In genomic region chr16:96191531-96192506, GRCm38 (mm10) we compare ENCODE assay signal across 7 mouse cellular contexts. TPM values are rescaled to one million over a fixed set of nuclear protein-coding genes. Genes with fewer than 3 reads are reported as not detected.
DNase-seq lines count a peak whose midpoint lies in the region; ATAC-seq lines count a peak whose summit lies in the region.

Gene Lca5l, minus strand, starts transcription at chr16:96192271.

- no peaks in the 10 kb centered on the region for H3K9me3 ChIP-seq in intestine, embryonic 15.5 days
- no peaks in the 10 kb centered on the region for H3K9me3 ChIP-seq in midbrain, embryonic 10.5 days (replicated peaks)

- under 1% methylated on average over 77 of the region's 77 CpGs for WGBS in intestine, embryonic 15.5 days
- WGBS in midbrain, embryonic 10.5 days = 1% methylated on average over 77 of the region's 77 CpGs

- no peaks in the 10 kb centered on the region for H3K4me1 ChIP-seq in intestine, embryonic 15.5 days (replicated peaks)
- H3K4me1 ChIP-seq in midbrain, embryonic 10.5 days = peaks cover 14% of the 10 kb centered on the region

- peak; percentile 100 for DNase-seq in adrenal gland, adult 2 months
- DNase-seq in embryo, embryonic 11.5 days (ENCODE audit: low read depth, low spot score) = peak; percentile 99
- peak; percentile 99 to 100 for DNase-seq in gastrocnemius, postnatal 36 days
- peak; percentile 99 for DNase-seq in left cerebral cortex, postnatal 25 days (ENCODE audit: low spot score in 2 of 2)
- DNase-seq in midbrain, embryonic 10.5 days (ENCODE audit: low spot score) = peak; percentile 100
- DNase-seq in right cerebral cortex, postnatal 4 days = peak; percentile 100

- H3K27ac ChIP-seq in intestine, embryonic 15.5 days = peak within 1 kb of the TSS; percentile 68
- H3K27ac ChIP-seq in midbrain, embryonic 10.5 days (replicated peaks) = peak within 1 kb of the TSS; percentile 89

- H3K36me3 ChIP-seq in intestine, embryonic 15.5 days = no peaks in the 10 kb centered on the region
- H3K36me3 ChIP-seq in midbrain, embryonic 10.5 days = no peaks in the 10 kb centered on the region

- peak within 1 kb of the TSS; percentile 92 for H3K4me2 ChIP-seq in intestine, embryonic 15.5 days (replicated peaks)

- peak within 1 kb of the TSS; percentile 71 for H3K9ac ChIP-seq in intestine, embryonic 15.5 days

- peak; percentile 99 for ATAC-seq in intestine, embryonic 15.5 days

- peak within 1 kb of the TSS; percentile 83 for H3K4me3 ChIP-seq in intestine, embryonic 15.5 days (replicated peaks)
- peak within 1 kb of the TSS; percentile 95 for H3K4me3 ChIP-seq in midbrain, embryonic 10.5 days

- intact Hi-C loops in gastrocnemius, postnatal 36 days (cut with DNase I) = no loop called here
- intact Hi-C loops in left cerebral cortex, postnatal 25 days (cut with DNase I) = loop anchor here (5.0 kb wide), 1 partner anchor 35 kb away; no protein-coding TSS in a partner anchor

- no peaks in the 10 kb centered on the region for H3K27me3 ChIP-seq in intestine, embryonic 15.5 days (replicated peaks)
- peaks cover 16% of the 10 kb centered on the region for H3K27me3 ChIP-seq in midbrain, embryonic 10.5 days (ENCODE audit: low read depth, poor library complexity, severe bottlenecking)

RNA-seq across cellular contexts. Expression of gene Lca5l, which starts in this region (rescaled TPM):
- total RNA-seq in adrenal gland, adult 2 months (2021) = 1 to 10 TPM; 1.2 to 3.0 TPM
- polyA plus RNA-seq in adrenal gland, adult 2 months (2012; rRNA removed) = 0.86 and 1.0 TPM in 2 replicates
- under 1 TPM; 0.48 to 0.62 TPM for total RNA-seq in gastrocnemius, postnatal 36 days (2021)
- polyA plus RNA-seq in intestine, embryonic 15.5 days (2015; fragmentation: Nextera tagmentation; extraction: Ambion mirVana) = 0.68 and 0.82 TPM in 2 replicates
- 1 to 10 TPM; 1.5 to 2.2 TPM for total RNA-seq in left cerebral cortex, postnatal 25 days (2021)
- 1.0 TPM in 2 replicates for polyA plus RNA-seq in midbrain, embryonic 10.5 days (2016; fragmentation: Nextera tagmentation; extraction: Ambion mirVana)

Comparison
In these comparisons a context has a peak if more than half of its experiments do, and no peak if none do; other contexts are left out.
1. Peak in every context shown above with its lines: DNase-seq, ATAC-seq, H3K4me3 ChIP-seq and H3K27ac ChIP-seq.
2. Peak in DNase-seq in gastrocnemius, postnatal 36 days; RNA of the gene not detected or under 1 TPM.
3. Peak in ATAC-seq, H3K4me3 ChIP-seq, H3K27ac ChIP-seq, H3K9ac ChIP-seq and H3K4me2 ChIP-seq in intestine, embryonic 15.5 days; RNA of the gene not detected or under 1 TPM.